Mouse (Mus musculus) myocyte (in vitro differentiated cells): ENCODE data around the gene Crebrf. TPM values are rescaled to one million over a fixed set of nuclear protein-coding genes. Genes with fewer than 3 reads are reported as not detected.

Experiments used
- H3K27me3 ChIP-seq: one replicate; pipeline ENCODE4 v1.6.1; 2011; ENCODE audit not compliant: control insufficient read depth, insufficient read depth, insufficient read length
- H3K36me3 ChIP-seq: one replicate; pipeline ENCODE4 v1.6.1; 2011; ENCODE audit not compliant: control insufficient read depth, insufficient read depth
- H3K4me2 ChIP-seq: one replicate; pipeline ENCODE4 v1.6.1; 2011; ENCODE audit warnings: low read depth, control low read depth
- H3K4me3 ChIP-seq: one replicate; pipeline ENCODE4 v1.5.1; 2011; ENCODE audit warnings: mild to moderate bottlenecking, control low read depth, moderate library complexity
- H3K79me2 ChIP-seq: one replicate; pipeline ENCODE4 v1.6.1; 2011; ENCODE audit not compliant: control insufficient read depth, insufficient read depth
- H3ac ChIP-seq: one replicate; pipeline ENCODE4 v1.6.1; 2011; ENCODE audit not compliant: control insufficient read depth, insufficient read length
- CEBPB ChIP-seq: IDR thresholded peaks from 2 replicates; pipeline ENCODE4 v1.6.1; 2011; ENCODE audit warnings: mild to moderate bottlenecking, moderate library complexity; ENCODE audit not compliant: poor library complexity, insufficient read depth, severe bottlenecking
- E2F4 ChIP-seq: IDR thresholded peaks from one replicate; pipeline ENCODE4 v1.6.1; 2011; ENCODE audit warnings: mild to moderate bottlenecking, control low read depth, moderate library complexity; ENCODE audit not compliant: insufficient read depth
- MAX ChIP-seq: IDR thresholded peaks from one replicate; pipeline ENCODE4 v1.6.1; 2011; ENCODE audit warnings: low read depth, mild to moderate bottlenecking, control low read depth
- MYOD1 ChIP-seq, 3 experiments: IDR thresholded peaks; one replicate each; pipeline ENCODE4 v1.6.1; 2011; ENCODE audit warnings: control low read depth in 2 of 3, low read depth in 2 of 3, mild to moderate bottlenecking in 2 of 3, moderate library complexity in 1 of 3; ENCODE audit not compliant: insufficient read length in 2 of 3, control insufficient read depth in 1 of 3
- MYOG ChIP-seq, 3 experiments: IDR thresholded peaks; one replicate each; pipeline ENCODE4 v1.6.1; 2011; ENCODE audit warnings: control low read depth in 2 of 3, low read depth in 2 of 3, mild to moderate bottlenecking in 2 of 3; ENCODE audit not compliant: insufficient read length in 2 of 3, control insufficient read depth in 1 of 3, insufficient read depth in 1 of 3
- POLR2A ChIP-seq: IDR thresholded peaks from one replicate; pipeline ENCODE4 v1.6.1; 2011; ENCODE audit warnings: low read depth, mild to moderate bottlenecking, control low read depth, moderate library complexity; ENCODE audit not compliant: insufficient read length
- POLR2AphosphoS2 ChIP-seq: IDR thresholded peaks from one replicate; pipeline ENCODE4 v1.6.1; 2011; ENCODE audit warnings: low read depth, control low read depth; ENCODE audit not compliant: insufficient read length
- REST ChIP-seq: IDR thresholded peaks from one replicate; pipeline ENCODE4 v1.6.1; 2011; ENCODE audit warnings: mild to moderate bottlenecking, control low read depth, moderate library complexity; ENCODE audit not compliant: insufficient read depth, insufficient read length
- SRF ChIP-seq: IDR thresholded peaks from one replicate; pipeline ENCODE4 v1.6.1; 2011; ENCODE audit warnings: low read depth; ENCODE audit not compliant: control insufficient read depth, insufficient read length
- TCF12 ChIP-seq: IDR thresholded peaks from one replicate; pipeline ENCODE4 v1.6.1; 2011; ENCODE audit warnings: mild to moderate bottlenecking, control low read depth; ENCODE audit not compliant: poor library complexity, insufficient read depth, severe bottlenecking
- TCF3 ChIP-seq: IDR thresholded peaks from one replicate; pipeline ENCODE4 v1.6.1; 2011; ENCODE audit warnings: low read depth, control low read depth; ENCODE audit not compliant: insufficient read length
- USF1 ChIP-seq: IDR thresholded peaks from one replicate; pipeline ENCODE4 v1.6.1; 2011; ENCODE audit warnings: low read depth, mild to moderate bottlenecking, control low read depth, moderate library complexity
- polyA plus RNA-seq: library from polyadenylated mRNA; unstranded; fragments of >200 nt; fragmentation: generic; extraction: Trizol; gene quantifications from one replicate; pipeline ENCODE4 v1.2.1, GENCODE M21; 2012; ENCODE audit warnings: missing spikeins

Gene Crebrf
- polyA plus RNA-seq, 1 experiment, result 2.2 TPM

DNA sequence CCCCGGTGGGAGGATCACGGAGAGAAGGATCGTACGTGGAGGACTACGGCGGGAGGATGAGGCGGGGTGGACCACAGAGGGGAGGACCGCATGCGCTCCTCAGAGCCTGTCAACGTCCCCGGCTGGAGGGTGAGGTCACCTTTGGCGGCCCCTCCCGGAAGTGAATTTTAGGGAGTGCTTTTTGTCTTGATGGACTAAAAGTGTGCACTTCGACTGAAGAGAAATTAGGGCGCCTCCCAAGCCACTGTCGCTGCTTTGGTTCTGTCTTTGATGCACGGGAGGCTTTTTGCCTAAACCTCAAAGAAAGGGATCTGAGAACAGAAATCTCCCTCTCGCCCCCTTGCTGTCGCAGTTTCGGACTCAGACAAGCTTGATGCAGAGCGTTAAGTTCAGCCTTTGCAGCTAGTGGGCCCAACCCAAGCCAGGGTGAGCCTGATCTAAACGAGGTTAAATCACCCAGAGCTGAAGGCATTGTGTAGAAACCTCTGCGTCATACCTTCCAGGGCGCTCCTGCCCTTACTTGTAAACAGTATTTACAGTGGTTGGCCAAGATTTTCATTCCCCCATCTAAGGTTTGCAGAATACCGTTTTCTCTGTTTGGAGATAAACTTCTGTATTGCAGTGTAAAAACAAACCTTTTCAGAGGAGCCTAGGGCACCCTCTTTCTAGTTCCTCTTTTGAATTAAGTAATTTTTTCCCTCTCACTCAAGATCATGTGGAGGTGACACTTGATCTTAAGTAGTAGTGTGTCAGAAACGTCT lies 38.7 kb upstream of the Crebrf start:
- H3K36me3 ChIP-seq, result no peaks in the 10 kb centered on the region
- H3ac ChIP-seq, result peak overlapping the region; percentile 10
- peaks cover 48% of the 10 kb centered on the region for H3K79me2 ChIP-seq
- peak overlapping the region; percentile 92 for H3K4me3 ChIP-seq
- TF ChIP-seq POLR2AphosphoS2 (peak; percentile 3), CEBPB (no peak)
- no peaks in the 10 kb centered on the region for H3K27me3 ChIP-seq
- H3K4me2 ChIP-seq, result peak overlapping the region; percentile 92

- TF ChIP-seq POLR2A (no peak), MAX (no peak), TCF3 (no peak), MYOG (IDR thresholded peaks at IDR 0.05; ENCODE audit: control insufficient read depth in 1 of 3, insufficient read depth in 1 of 3, insufficient read length in 2 of 3, low read depth in 2 of 3) (no peak), POLR2AphosphoS2 (no peak), CEBPB (no peak), USF1 (no peak), E2F4 (no peak), SRF (no peak), TCF12 (no peak), REST (no peak), MYOD1 (IDR thresholded peaks at IDR 0.05; ENCODE audit: control insufficient read depth in 1 of 3, insufficient read length in 2 of 3, low read depth in 2 of 3) (no peak)
- Histone ChIP-seq H3K27me3 (no peaks in the 10 kb centered on the region), H3K36me3 (no peaks in the 10 kb centered on the region), H3K79me2 (peaks cover 54% of the 10 kb centered on the region), H3K4me2 (peak overlapping the region; percentile 92), H3ac (no peak overlapping the region), H3K4me3 (peak overlapping the region; percentile 92)
Measured at GRCm38 (mm10) chr17:26677711-26678637, 37.5 kb upstream of the Crebrf start.

- no peak overlapping the region for H3K4me3 ChIP-seq
- H3K27me3 ChIP-seq, result no peaks in the 10 kb centered on the region
- no peaks in the 10 kb centered on the region for H3K36me3 ChIP-seq
- TF ChIP-seq MAX, result no peak
- peaks cover 54% of the 10 kb centered on the region for H3K79me2 ChIP-seq
- H3K4me2 ChIP-seq, result no peak overlapping the region
- H3ac ChIP-seq, result no peak overlapping the region
Measured at GRCm38 (mm10) chr17:26681276-26681675, 34.2 kb upstream of the Crebrf start.

GRCm38 (mm10) chr17:26686334-26687000 lies 29.0 kb upstream of the Crebrf start:
- Histone ChIP-seq H3K4me2 (no peak overlapping the region), H3K27me3 (no peaks in the 10 kb centered on the region), H3K4me3 (no peak overlapping the region), H3K36me3 (no peaks in the 10 kb centered on the region), H3K79me2 (peaks cover 14% of the 10 kb centered on the region), H3ac (no peak overlapping the region)
- no peak for TF ChIP-seq CEBPB
- TF ChIP-seq SRF, result no peak
- no peak for TF ChIP-seq E2F4
- no peak for TF ChIP-seq POLR2AphosphoS2
- TF ChIP-seq MYOD1 (IDR thresholded peaks at IDR 0.05; ENCODE audit: control insufficient read depth in 1 of 3, insufficient read length in 2 of 3, low read depth in 2 of 3), result no peak
- no peak for TF ChIP-seq REST
- no peak for TF ChIP-seq POLR2A
- no peak for TF ChIP-seq USF1
- TF ChIP-seq MAX, result no peak
- TF ChIP-seq MYOG (IDR thresholded peaks at IDR 0.05; ENCODE audit: control insufficient read depth in 1 of 3, insufficient read depth in 1 of 3, insufficient read length in 2 of 3, low read depth in 2 of 3), result no peak
- TF ChIP-seq TCF12, result no peak
- TF ChIP-seq TCF3, result no peak
